Mouse (Mus musculus) myocyte (in vitro differentiated cells): ENCODE data around the gene Arhgap8. TPM values are rescaled to one million over a fixed set of nuclear protein-coding genes. Genes with fewer than 3 reads are reported as not detected.
"Not testable (repeated sequence)": the region's sequence is repeated elsewhere in the genome, so short reads cannot be mapped to it uniquely, and the experiment has no call there.

Experiments used
- H3K27me3 ChIP-seq: one replicate; pipeline ENCODE4 v1.6.1; 2011; ENCODE audit not compliant: control insufficient read depth, insufficient read depth, insufficient read length
- H3K36me3 ChIP-seq: one replicate; pipeline ENCODE4 v1.6.1; 2011; ENCODE audit not compliant: control insufficient read depth, insufficient read depth
- H3K4me2 ChIP-seq: one replicate; pipeline ENCODE4 v1.6.1; 2011; ENCODE audit warnings: low read depth, control low read depth
- H3K4me3 ChIP-seq: one replicate; pipeline ENCODE4 v1.5.1; 2011; ENCODE audit warnings: mild to moderate bottlenecking, control low read depth, moderate library complexity
- H3K79me2 ChIP-seq: one replicate; pipeline ENCODE4 v1.6.1; 2011; ENCODE audit not compliant: control insufficient read depth, insufficient read depth
- H3ac ChIP-seq: one replicate; pipeline ENCODE4 v1.6.1; 2011; ENCODE audit not compliant: control insufficient read depth, insufficient read length
- CEBPB ChIP-seq: IDR thresholded peaks from 2 replicates; pipeline ENCODE4 v1.6.1; 2011; ENCODE audit warnings: mild to moderate bottlenecking, moderate library complexity; ENCODE audit not compliant: poor library complexity, insufficient read depth, severe bottlenecking
- E2F4 ChIP-seq: IDR thresholded peaks from one replicate; pipeline ENCODE4 v1.6.1; 2011; ENCODE audit warnings: mild to moderate bottlenecking, control low read depth, moderate library complexity; ENCODE audit not compliant: insufficient read depth
- MAX ChIP-seq: IDR thresholded peaks from one replicate; pipeline ENCODE4 v1.6.1; 2011; ENCODE audit warnings: low read depth, mild to moderate bottlenecking, control low read depth
- MYOD1 ChIP-seq, 3 experiments: IDR thresholded peaks; one replicate each; pipeline ENCODE4 v1.6.1; 2011; ENCODE audit warnings: control low read depth in 2 of 3, low read depth in 2 of 3, mild to moderate bottlenecking in 2 of 3, moderate library complexity in 1 of 3; ENCODE audit not compliant: insufficient read length in 2 of 3, control insufficient read depth in 1 of 3
- MYOG ChIP-seq, 3 experiments: IDR thresholded peaks; one replicate each; pipeline ENCODE4 v1.6.1; 2011; ENCODE audit warnings: control low read depth in 2 of 3, low read depth in 2 of 3, mild to moderate bottlenecking in 2 of 3; ENCODE audit not compliant: insufficient read length in 2 of 3, control insufficient read depth in 1 of 3, insufficient read depth in 1 of 3
- POLR2A ChIP-seq: IDR thresholded peaks from one replicate; pipeline ENCODE4 v1.6.1; 2011; ENCODE audit warnings: low read depth, mild to moderate bottlenecking, control low read depth, moderate library complexity; ENCODE audit not compliant: insufficient read length
- POLR2AphosphoS2 ChIP-seq: IDR thresholded peaks from one replicate; pipeline ENCODE4 v1.6.1; 2011; ENCODE audit warnings: low read depth, control low read depth; ENCODE audit not compliant: insufficient read length
- REST ChIP-seq: IDR thresholded peaks from one replicate; pipeline ENCODE4 v1.6.1; 2011; ENCODE audit warnings: mild to moderate bottlenecking, control low read depth, moderate library complexity; ENCODE audit not compliant: insufficient read depth, insufficient read length
- SRF ChIP-seq: IDR thresholded peaks from one replicate; pipeline ENCODE4 v1.6.1; 2011; ENCODE audit warnings: low read depth; ENCODE audit not compliant: control insufficient read depth, insufficient read length
- TCF12 ChIP-seq: IDR thresholded peaks from one replicate; pipeline ENCODE4 v1.6.1; 2011; ENCODE audit warnings: mild to moderate bottlenecking, control low read depth; ENCODE audit not compliant: poor library complexity, insufficient read depth, severe bottlenecking
- TCF3 ChIP-seq: IDR thresholded peaks from one replicate; pipeline ENCODE4 v1.6.1; 2011; ENCODE audit warnings: low read depth, control low read depth; ENCODE audit not compliant: insufficient read length
- USF1 ChIP-seq: IDR thresholded peaks from one replicate; pipeline ENCODE4 v1.6.1; 2011; ENCODE audit warnings: low read depth, mild to moderate bottlenecking, control low read depth, moderate library complexity
- polyA plus RNA-seq: library from polyadenylated mRNA; unstranded; fragments of >200 nt; fragmentation: generic; extraction: Trizol; gene quantifications from one replicate; pipeline ENCODE4 v1.2.1, GENCODE M21; 2012; ENCODE audit warnings: missing spikeins

Arhgap8 gene
- polyA plus RNA-seq, 1 experiment = not detected

DNA sequence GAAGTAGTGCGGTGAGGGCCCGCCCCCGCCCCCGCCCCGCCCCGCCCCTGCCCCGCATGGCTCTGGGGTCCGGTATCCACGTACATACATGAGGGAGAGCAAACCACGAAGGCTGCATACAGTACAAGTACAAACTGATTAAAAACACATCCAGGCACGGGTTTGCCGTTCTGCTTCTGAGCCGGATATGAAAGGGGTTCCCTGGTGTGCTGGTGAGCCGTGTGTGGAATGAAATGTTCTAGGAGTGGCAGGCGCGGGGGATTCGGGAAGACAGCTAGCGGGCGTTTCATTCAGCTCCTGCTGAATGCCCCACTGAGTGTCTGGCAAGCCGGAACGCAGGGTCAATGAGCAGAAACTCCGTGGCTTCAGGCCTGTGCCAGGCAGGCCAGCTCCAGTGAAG, 36.6 kb downstream of the Arhgap8 start:
- H3K79me2 ChIP-seq = no peaks in the 10 kb centered on the region
- H3K36me3 ChIP-seq = no peaks in the 10 kb centered on the region
- H3K27me3 ChIP-seq = peaks cover 32% of the 10 kb centered on the region
- no peak overlapping the region for H3K4me3 ChIP-seq
- no peak overlapping the region for H3K4me2 ChIP-seq
- no peak for TF ChIP-seq POLR2AphosphoS2
- TF ChIP-seq MYOD1 (IDR thresholded peaks at IDR 0.05; ENCODE audit: control insufficient read depth in 1 of 3, insufficient read length in 2 of 3, low read depth in 2 of 3) = no peak
- no peak for TF ChIP-seq MAX
- TF ChIP-seq SRF = no peak
- no peak for TF ChIP-seq REST
- TF ChIP-seq TCF3 = no peak
- no peak for TF ChIP-seq CEBPB
- TF ChIP-seq MYOG (IDR thresholded peaks at IDR 0.05; ENCODE audit: control insufficient read depth in 1 of 3, insufficient read depth in 1 of 3, insufficient read length in 2 of 3, low read depth in 2 of 3) = no peak
- TF ChIP-seq POLR2A = no peak
- no peak for TF ChIP-seq TCF12
- no peak for TF ChIP-seq USF1
- no peak for TF ChIP-seq E2F4
- H3ac ChIP-seq = no peak overlapping the region

DNA sequence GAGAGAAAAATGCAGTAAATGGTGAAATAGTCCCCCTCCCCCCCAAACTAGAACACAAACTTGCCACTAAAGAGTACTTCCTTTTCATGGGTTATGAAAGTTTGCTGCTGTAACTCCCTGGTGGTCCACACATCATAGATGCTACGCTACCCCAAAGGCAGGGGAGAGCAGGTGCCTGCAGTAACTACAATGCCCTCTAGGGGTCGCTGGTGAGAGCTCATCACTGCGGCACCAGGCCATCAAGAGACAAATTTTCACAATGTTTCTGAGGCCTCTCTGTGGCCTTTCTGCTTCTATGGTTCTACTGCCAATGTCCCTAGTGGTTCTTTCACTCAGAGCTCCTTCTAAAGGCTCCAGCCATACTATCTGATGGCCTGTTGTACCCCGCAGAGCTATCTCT, 38.6 kb downstream of the Arhgap8 start:
- no peaks in the 10 kb centered on the region for H3K79me2 ChIP-seq
- TF ChIP-seq TCF3 (no peak), MYOD1 (IDR thresholded peaks at IDR 0.05; ENCODE audit: control insufficient read depth in 1 of 3, insufficient read length in 2 of 3, low read depth in 2 of 3) (no peak), MAX (no peak), SRF (no peak), POLR2AphosphoS2 (no peak), REST (no peak), POLR2A (no peak), TCF12 (no peak), MYOG (IDR thresholded peaks at IDR 0.05; ENCODE audit: control insufficient read depth in 1 of 3, insufficient read depth in 1 of 3, insufficient read length in 2 of 3, low read depth in 2 of 3) (no peak), CEBPB (no peak), E2F4 (no peak), USF1 (no peak)
- no peak overlapping the region for H3ac ChIP-seq
- H3K4me2 ChIP-seq = no peak overlapping the region
- H3K27me3 ChIP-seq = peaks cover 40% of the 10 kb centered on the region
- no peaks in the 10 kb centered on the region for H3K36me3 ChIP-seq
- H3K4me3 ChIP-seq = no peak overlapping the region

GRCm38 (mm10) chr15:84762712-84763422, 43.0 kb downstream of the Arhgap8 start:
- no peak for TF ChIP-seq CEBPB
- TF ChIP-seq POLR2A = no peak
- TF ChIP-seq SRF = no peak
- TF ChIP-seq MYOG (IDR thresholded peaks at IDR 0.05; ENCODE audit: control insufficient read depth in 1 of 3, insufficient read depth in 1 of 3, insufficient read length in 2 of 3, low read depth in 2 of 3) = no peak
- no peak for TF ChIP-seq E2F4
- TF ChIP-seq TCF12 = no peak
- no peak for TF ChIP-seq MYOD1 (IDR thresholded peaks at IDR 0.05; ENCODE audit: control insufficient read depth in 1 of 3, insufficient read length in 2 of 3, low read depth in 2 of 3)
- H3ac ChIP-seq = no peak overlapping the region
- no peak overlapping the region for H3K4me2 ChIP-seq
- H3K27me3 ChIP-seq = peaks cover 33% of the 10 kb centered on the region
- no peaks in the 10 kb centered on the region for H3K36me3 ChIP-seq
- no peaks in the 10 kb centered on the region for H3K79me2 ChIP-seq
- H3K4me3 ChIP-seq = no peak overlapping the region

GRCm38 (mm10) chr15:84763423-84763812, 43.6 kb downstream of the Arhgap8 start:
- Histone ChIP-seq H3K4me2 (no peak overlapping the region), H3K79me2 (no peaks in the 10 kb centered on the region), H3K36me3 (no peaks in the 10 kb centered on the region), H3K27me3 (peaks cover 33% of the 10 kb centered on the region), H3ac (no peak overlapping the region), H3K4me3 (no peak overlapping the region)
- no peak for TF ChIP-seq CEBPB
- no peak for TF ChIP-seq TCF12
- no peak for TF ChIP-seq USF1
- TF ChIP-seq MYOD1 (IDR thresholded peaks at IDR 0.05; ENCODE audit: control insufficient read depth in 1 of 3, insufficient read length in 2 of 3, low read depth in 2 of 3) = no peak
- TF ChIP-seq MAX = no peak

DNA sequence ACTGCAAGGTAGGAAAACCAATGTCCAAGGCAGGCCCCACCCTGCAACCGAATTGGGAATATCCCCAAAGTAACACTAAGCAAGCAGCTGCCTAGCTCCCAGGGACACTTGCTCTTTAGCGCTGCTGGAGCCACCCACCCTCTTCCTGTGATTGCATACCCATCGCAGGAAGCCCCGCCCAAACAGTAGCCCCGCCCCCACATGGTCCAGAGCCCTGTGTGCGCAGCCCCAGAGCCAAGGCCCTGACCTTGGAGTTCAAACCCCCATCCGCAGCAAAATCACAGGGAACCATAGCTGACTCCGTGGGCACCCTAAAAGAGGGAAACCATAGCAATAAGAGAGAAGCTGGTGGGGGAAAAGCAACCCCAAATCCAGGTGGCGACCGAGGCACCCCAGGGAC, 46.8 kb downstream of the Arhgap8 start:
- H3K4me2 ChIP-seq = no peak overlapping the region
- no peak overlapping the region for H3ac ChIP-seq
- no peak overlapping the region for H3K4me3 ChIP-seq
- H3K27me3 ChIP-seq = peaks cover 13% of the 10 kb centered on the region
- H3K36me3 ChIP-seq = no peaks in the 10 kb centered on the region
- no peak for TF ChIP-seq TCF12
- TF ChIP-seq CEBPB = no peak
- no peaks in the 10 kb centered on the region for H3K79me2 ChIP-seq

GRCm38 (mm10) chr15:84768531-84768930, 48.7 kb downstream of the Arhgap8 start:
- H3K4me2 ChIP-seq, H3K79me2 ChIP-seq, H3ac ChIP-seq, H3K27me3 ChIP-seq, H3K4me3 ChIP-seq, H3K36me3 ChIP-seq: not testable (repeated sequence)
